Mouse (Mus musculus) C2C12 (cell line): ENCODE data around the gene Map3k15.

Experiments used
- CEBPB ChIP-seq: IDR thresholded peaks from one replicate; pipeline ENCODE4 v1.6.1; 2011; ENCODE audit warnings: low read depth, mild to moderate bottlenecking, control low read depth, moderate library complexity
- CTCF ChIP-seq: IDR thresholded peaks from one replicate; pipeline ENCODE4 v1.5.1; 2011; ENCODE audit not compliant: control insufficient read depth, insufficient read depth, insufficient read length
- FOSL1 ChIP-seq: IDR thresholded peaks from one replicate; pipeline ENCODE4 v1.8.0; 2011; ENCODE audit warnings: mild to moderate bottlenecking, low read length; ENCODE audit not compliant: poor library complexity, insufficient read depth, severe bottlenecking
- MAX ChIP-seq: IDR thresholded peaks from one replicate; pipeline ENCODE4 v1.6.1; 2011; ENCODE audit warnings: mild to moderate bottlenecking, control low read depth
- MYOD1 ChIP-seq: IDR thresholded peaks from one replicate; pipeline ENCODE4 v1.6.1; 2011; ENCODE audit warnings: low read depth; ENCODE audit not compliant: control insufficient read depth, insufficient read length
- MYOG ChIP-seq: IDR thresholded peaks from one replicate; pipeline ENCODE4 v1.6.1; 2011; ENCODE audit not compliant: control insufficient read depth, insufficient read length; ENCODE audit errors: extremely low read depth
- USF1 ChIP-seq: IDR thresholded peaks from one replicate; pipeline ENCODE4 v1.6.1; 2011; ENCODE audit warnings: low read depth, mild to moderate bottlenecking, control low read depth, moderate library complexity

DNA sequence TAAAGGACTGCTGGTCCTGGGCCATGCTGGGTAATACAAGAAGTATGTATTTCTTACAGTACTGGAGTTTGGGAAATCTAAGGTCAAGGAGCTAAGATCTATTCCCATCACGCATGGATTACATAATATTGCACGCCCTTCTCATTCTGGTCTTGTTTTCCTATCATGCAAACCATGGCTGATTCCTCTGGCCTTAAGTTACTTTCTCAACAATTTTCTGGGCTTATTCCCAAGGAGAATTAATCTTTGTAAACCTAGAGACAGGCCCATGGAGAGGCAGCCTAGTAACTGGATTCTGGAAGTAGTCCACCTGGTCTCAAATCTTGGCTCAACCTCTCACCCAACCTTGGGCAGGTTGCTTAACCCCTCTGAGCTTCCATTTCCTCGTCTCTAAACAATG, 159.2 kb downstream of the Map3k15 start:
- TF ChIP-seq CTCF (no peak), USF1 (no peak), MYOG (no peak), MAX (no peak), MYOD1 (no peak), CEBPB (no peak), FOSL1 (no peak)
